Mouse (Mus musculus) Patski (cell line): Measurements from ENCODE around the gene Asb15. TPM values are rescaled to one million over a fixed set of nuclear protein-coding genes. Genes with fewer than 3 reads are reported as not detected.

Experiments used
- ATAC-seq: fragments of 100-300 bp; one replicate; pipeline ENCODE4 v1.8.0; 2021
- CTCF ChIA-PET: fragments of 350-600 bp; sonication (Branson Sonifier 250); formaldehyde crosslinking; loops from one replicate; lab custom pipeline; 2022; ENCODE audit warnings: inconsistent platforms; lab: Charles Lee
- POLR2A ChIA-PET: fragments of 350-600 bp; sonication (Branson Sonifier 250); formaldehyde crosslinking; loops from one replicate; lab custom pipeline; 2022; ENCODE audit warnings: antibody characterized with exemption, inconsistent platforms; lab: Charles Lee
- DNase-seq: peaks from one replicate; pipeline ENCODE4 v3.0.0-alpha.2; 2011; ENCODE audit warnings: low read depth, low spot score
- H3K27me3 ChIP-seq: fragments of 371-371 bp; one replicate; pipeline ENCODE4 v1.5.1; 2021
- CTCF ChIP-seq: fragments of 100-300 bp; IDR thresholded peaks from one replicate; pipeline ENCODE4 v1.5.1; 2021
- in situ Hi-C: fragments of 300-500 bp; cut with MboI; formaldehyde crosslinking; loops from 3 replicates; pipeline ENCODE4 v1.11.1; 2018; ENCODE audit warnings: low pct_unique_long_range_greater_than_20kb, mixed read lengths
- polyA plus RNA-seq: library from polyadenylated mRNA; unstranded; gene quantifications from one replicate; pipeline ENCODE4 v1.2.3, GENCODE M21; 2021

The Asb15 gene
- polyA plus RNA-seq, 1 experiment from 2014 or later: not detected

DNA sequence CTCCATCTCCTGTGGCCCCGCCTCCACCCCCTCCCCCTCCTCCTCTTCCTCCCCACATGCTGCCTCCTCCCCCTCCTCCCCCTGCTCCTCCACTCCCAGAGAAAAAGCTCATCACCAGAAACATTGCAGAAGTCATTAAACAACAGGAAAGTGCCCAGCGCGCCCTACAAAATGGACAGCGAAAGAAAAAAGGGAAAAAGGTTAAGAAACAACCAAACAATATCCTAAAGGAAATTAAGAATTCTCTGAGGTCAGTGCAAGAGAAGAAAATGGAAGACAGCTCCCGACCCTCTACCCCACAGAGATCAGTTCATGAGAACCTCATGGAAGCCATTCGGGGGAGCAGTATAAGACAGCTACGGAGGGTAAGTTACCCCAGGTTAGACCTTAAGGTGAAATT, 76.3 kb downstream of the Asb15 start:
- DNase-seq (no peak), ATAC-seq (no peak)
- no peak for TF ChIP-seq CTCF
- CTCF ChIA-PET: no interaction called here
- in situ Hi-C loops: no loop called here
- POLR2A ChIA-PET: no interaction called here
- H3K27me3 ChIP-seq: no peaks in the 10 kb centered on the region

GRCm38 (mm10) chr6:24605631-24606030, 77.7 kb downstream of the Asb15 start:
- ATAC-seq (no peak), DNase-seq (no peak)
- CTCF ChIA-PET: no interaction called here
- POLR2A ChIA-PET: no interaction called here
- H3K27me3 ChIP-seq: no peaks in the 10 kb centered on the region
- in situ Hi-C loops: no loop called here
- no peak for TF ChIP-seq CTCF

- ChIA-PET POLR2A (interaction anchor here (0.8 kb wide), 1 partner anchor 10 kb away, joined by 3 read pairs; no protein-coding TSS in a partner anchor), CTCF (no interaction called here)
- TF ChIP-seq CTCF: no peak
- H3K27me3 ChIP-seq: no peaks in the 10 kb centered on the region
- no peak for ATAC-seq
- DNase-seq: no peak
- in situ Hi-C loops: no loop called here
Measured at GRCm38 (mm10) chr6:24606512-24606911, 78.6 kb downstream of the Asb15 start.

DNA sequence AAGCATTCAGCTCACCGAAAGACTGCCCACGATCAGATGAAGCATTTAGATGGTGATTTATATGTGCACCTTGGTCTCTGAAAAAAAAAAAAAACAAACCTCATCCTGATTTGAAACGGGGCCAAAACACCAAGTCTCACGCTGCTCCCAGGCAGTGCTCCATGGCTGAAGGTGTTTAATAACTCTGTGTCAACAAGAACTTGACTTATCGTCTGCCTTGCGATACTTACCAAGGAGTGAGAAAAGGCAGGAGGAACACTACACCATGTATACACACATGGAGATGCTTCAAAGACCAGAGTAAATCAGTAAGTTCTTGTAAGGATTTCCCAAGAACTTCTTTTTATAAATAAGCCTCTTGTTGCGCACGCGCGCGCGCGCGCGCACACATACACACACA, 79.6 kb downstream of the Asb15 start:
- POLR2A ChIA-PET: interaction anchor here (0.8 kb wide), 1 partner anchor 11 kb away, joined by 3 read pairs; no protein-coding TSS in a partner anchor
- ATAC-seq: no peak

GRCm38 (mm10) chr6:24608129-24608528, 80.2 kb downstream of the Asb15 start:
- TF ChIP-seq CTCF: no peak
- POLR2A ChIA-PET: no interaction called here
- no peaks in the 10 kb centered on the region for H3K27me3 ChIP-seq
- DNase-seq: no peak
- CTCF ChIA-PET: interaction anchor here (1.1 kb wide), 1 partner anchor 40 kb away, joined by 3 read pairs; no protein-coding TSS in a partner anchor
- peak; percentile 90 for ATAC-seq
- in situ Hi-C loops: no loop called here

More for the DNA sequence above, 79.6 kb downstream of the Asb15 start:
- CTCF ChIA-PET: interaction anchor here (1.1 kb wide), 1 partner anchor 39 kb away, joined by 3 read pairs; no protein-coding TSS in a partner anchor
- DNase-seq: no peak
- no peak for TF ChIP-seq CTCF
- no peaks in the 10 kb centered on the region for H3K27me3 ChIP-seq
- in situ Hi-C loops: no loop called here

DNA sequence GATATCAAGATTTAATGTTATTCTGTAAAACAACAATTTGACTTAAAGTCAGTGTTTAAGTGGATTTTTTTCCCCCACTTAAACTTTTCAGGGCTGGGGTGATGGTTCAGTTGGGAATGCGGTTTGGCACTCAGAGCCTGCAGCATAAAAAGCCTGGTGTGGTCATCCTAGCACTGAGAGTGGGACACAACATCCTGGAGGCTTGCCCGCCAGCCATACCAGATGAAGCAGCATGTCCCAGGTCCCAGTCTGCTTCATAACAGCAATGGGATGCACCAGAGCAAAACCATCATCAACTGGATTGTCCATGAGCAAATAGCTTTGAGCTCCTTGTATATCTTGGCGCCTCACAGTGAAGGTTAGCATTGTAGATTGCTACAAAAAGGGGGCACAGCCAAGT, 80.7 kb downstream of the Asb15 start:
- CTCF ChIA-PET: interaction anchor here (1.1 kb wide), 2 partner anchors 40 to 48 kb away, joined by 3 read pairs; no protein-coding TSS in a partner anchor
- ATAC-seq (no peak), DNase-seq (no peak)
- no peak for TF ChIP-seq CTCF
- in situ Hi-C loops: no loop called here
- H3K27me3 ChIP-seq: no peaks in the 10 kb centered on the region
- POLR2A ChIA-PET: no interaction called here

DNA sequence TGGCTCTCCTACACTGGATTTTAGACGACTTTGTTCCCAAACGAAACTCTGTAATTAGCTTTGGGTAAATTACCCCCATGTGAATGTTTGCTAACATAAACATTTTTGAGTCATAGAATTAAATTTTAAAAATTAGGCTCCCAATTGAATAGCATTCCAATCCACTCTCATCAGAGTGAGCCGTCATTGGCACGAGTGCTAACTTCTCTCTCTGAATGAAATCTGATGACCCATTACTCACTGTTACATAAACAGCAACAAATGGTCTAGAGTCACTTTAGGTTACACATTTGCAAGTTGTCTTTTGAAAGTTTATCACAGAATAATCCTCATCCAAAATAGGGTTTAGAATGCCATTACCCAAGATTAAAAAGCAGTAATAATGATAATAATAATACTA, 81.6 kb downstream of the Asb15 start:
- ChIA-PET POLR2A (no interaction called here), CTCF (interaction anchor here (1.1 kb wide), 1 partner anchor 47 kb away, joined by 3 read pairs; no protein-coding TSS in a partner anchor)
- no peak for TF ChIP-seq CTCF
- peak; percentile 45 for ATAC-seq
- no peaks in the 10 kb centered on the region for H3K27me3 ChIP-seq
- DNase-seq: no peak
- in situ Hi-C loops: no loop called here

DNA sequence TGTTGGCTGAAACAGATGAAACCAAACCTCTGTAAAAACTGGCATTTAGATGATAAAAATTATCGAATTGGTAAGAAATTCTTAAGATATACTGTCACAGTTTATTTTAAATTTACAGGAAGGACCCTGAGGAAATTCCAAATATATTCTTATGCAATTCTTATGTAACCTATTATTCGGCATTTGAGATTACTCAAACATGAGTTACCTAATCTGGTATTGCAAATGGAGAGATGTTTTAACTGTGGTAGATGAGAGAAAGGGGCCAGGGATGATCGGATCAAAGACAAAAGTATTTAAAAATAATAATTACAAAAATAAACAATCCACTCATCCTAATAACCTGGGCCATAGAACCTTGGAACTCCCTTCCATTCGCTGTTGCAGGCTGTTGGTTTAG, 82.4 kb downstream of the Asb15 start:
- DNase-seq (no peak), ATAC-seq (no peak)
- ChIA-PET POLR2A (interaction anchor here (0.5 to 0.7 kb wide), 2 partner anchors 16 to 53 kb away, joined by 3 to 4 read pairs; no protein-coding TSS in a partner anchor), CTCF (interaction anchor here (1.5 kb wide), 1 partner anchor 80 kb away, joined by 3 read pairs; no protein-coding TSS in a partner anchor)
- no peaks in the 10 kb centered on the region for H3K27me3 ChIP-seq
- in situ Hi-C loops: no loop called here
- TF ChIP-seq CTCF: no peak

DNA sequence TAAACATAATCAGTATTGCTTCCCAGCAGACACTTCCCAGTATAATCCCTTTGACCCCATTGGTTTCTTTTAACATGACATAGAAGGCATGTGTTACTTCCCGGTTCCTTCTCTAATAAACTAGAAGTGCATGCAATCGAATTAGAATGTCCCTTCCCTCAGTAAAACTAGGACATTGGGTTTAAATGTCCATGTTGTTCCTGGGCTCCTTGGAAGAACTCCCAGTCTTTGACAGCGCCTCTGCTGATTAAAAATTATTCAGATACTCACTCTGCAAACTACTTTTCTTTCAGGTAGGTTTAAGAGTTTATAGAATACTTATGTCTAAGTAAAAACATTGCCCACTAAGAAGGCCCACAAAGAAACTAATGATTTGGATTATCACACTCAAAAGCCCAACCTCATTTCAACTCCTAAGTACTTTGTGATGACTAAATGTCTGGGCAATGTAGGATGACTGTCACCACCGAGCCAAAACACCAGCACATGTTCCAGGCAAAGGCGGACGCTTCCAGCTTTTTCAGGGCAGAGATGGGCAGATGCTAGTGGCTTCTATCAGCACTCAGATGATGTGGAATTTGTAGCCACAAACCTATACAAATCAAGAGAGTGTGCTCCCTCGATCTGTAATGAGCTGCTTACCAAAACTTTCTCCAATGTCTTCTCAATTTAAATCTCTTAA, 84.3 kb downstream of the Asb15 start:
- ChIA-PET CTCF (interaction anchor here (1.0 to 1.7 kb wide), 2 partner anchors 15 to 82 kb away, joined by 3 to 6 read pairs; no protein-coding TSS in a partner anchor), POLR2A (interaction anchor here (0.9 kb wide), 1 partner anchor 15 kb away, joined by 4 read pairs; no protein-coding TSS in a partner anchor)
- ATAC-seq: no peak
- no peak for TF ChIP-seq CTCF
- no peak for DNase-seq
- in situ Hi-C loops: no loop called here
- no peaks in the 10 kb centered on the region for H3K27me3 ChIP-seq

DNA sequence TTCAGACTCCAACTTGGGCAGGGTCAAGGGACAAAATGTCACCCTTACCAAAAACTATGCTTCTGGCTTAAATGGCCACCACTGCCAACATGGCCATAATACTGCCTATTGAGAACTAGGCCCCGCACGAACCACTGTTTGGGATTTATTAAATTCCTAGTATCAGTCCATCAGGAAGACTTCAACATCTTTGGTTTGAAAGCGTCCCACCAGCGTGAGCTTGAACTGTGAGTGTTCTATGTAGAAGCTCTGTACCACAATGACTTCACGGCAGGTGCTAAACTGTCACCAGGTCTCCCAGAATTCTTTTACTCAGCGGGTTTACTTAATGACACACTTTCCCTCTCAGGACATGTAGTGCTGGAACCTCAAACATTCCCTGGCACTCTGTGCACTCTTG, 85.4 kb downstream of the Asb15 start:
- in situ Hi-C loops: no loop called here
- DNase-seq: no peak
- no peak for TF ChIP-seq CTCF
- no peak for ATAC-seq
- POLR2A ChIA-PET: no interaction called here
- CTCF ChIA-PET: interaction anchor here (1.0 to 1.7 kb wide), 3 partner anchors 10 to 84 kb away, joined by 3 to 6 read pairs (median 3); no protein-coding TSS in a partner anchor
- H3K27me3 ChIP-seq: no peaks in the 10 kb centered on the region

DNA sequence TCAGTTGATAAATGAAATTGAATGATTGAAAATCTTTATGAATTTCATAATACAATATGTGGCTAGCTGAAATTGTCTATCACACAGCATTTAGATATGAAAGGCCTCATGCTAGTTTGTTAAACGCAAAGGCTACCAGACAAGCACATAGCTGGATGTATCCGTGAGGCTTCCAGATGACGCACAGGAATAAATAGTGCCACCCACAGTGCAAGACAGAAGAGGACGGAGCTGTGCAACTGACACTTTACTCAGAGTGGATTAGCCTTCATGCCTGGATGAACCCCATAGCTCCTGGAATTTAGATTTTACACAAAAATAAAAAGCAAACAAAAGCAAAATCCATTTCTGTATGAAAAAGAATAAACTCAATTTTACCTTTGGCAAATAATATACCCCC, 86.0 kb downstream of the Asb15 start:
- TF ChIP-seq CTCF: no peak
- POLR2A ChIA-PET: no interaction called here
- CTCF ChIA-PET: interaction anchor here (0.8 to 1.4 kb wide), 3 partner anchors 9 to 83 kb away, joined by 3 to 4 read pairs (median 3); no protein-coding TSS in a partner anchor
- DNase-seq (no peak), ATAC-seq (no peak)
- no peaks in the 10 kb centered on the region for H3K27me3 ChIP-seq
- in situ Hi-C loops: no loop called here
